Mouse (Mus musculus) midbrain, embryonic 14.5 days (tissue): Measurements from ENCODE around the gene Grin3b. TPM values are rescaled to one million over a fixed set of nuclear protein-coding genes. Genes with fewer than 3 reads are reported as not detected.

ENCODE experiments used
- ATAC-seq: fragments of 200-750 bp; cut with Nextera tagmentation; 2 replicates; pipeline ENCODE4 v1.8.0; 2017; ENCODE audit warnings: moderate number of reproducible peaks, moderate library complexity; ENCODE audit not compliant: low FRiP score, low TSS enrichment
- DNase-seq: peaks from one replicate; pipeline ENCODE4 v3.0.0-alpha.2; 2015
- H3K27ac ChIP-seq: fragments of 300-500 bp; sonication (generic); replicated peaks from 2 replicates; pipeline ENCODE4 v1.5.1; 2014; ENCODE audit warnings: mild to moderate bottlenecking, low read depth, low read length, moderate library complexity
- H3K27me3 ChIP-seq: fragments of 300-500 bp; sonication (generic); 2 replicates; pipeline ENCODE4 v1.6.1; 2014; ENCODE audit warnings: low read length, control low read depth, mixed read lengths; ENCODE audit not compliant: control insufficient read depth, insufficient read depth
- H3K36me3 ChIP-seq: fragments of 300-500 bp; sonication (generic); 2 replicates; pipeline ENCODE4 v1.6.1; 2014; ENCODE audit warnings: low read length, control low read depth; ENCODE audit not compliant: control insufficient read depth, insufficient read depth
- H3K4me1 ChIP-seq: fragments of 300-500 bp; sonication (generic); 2 replicates; pipeline ENCODE4 v1.6.1; 2014; ENCODE audit warnings: mild to moderate bottlenecking, antibody characterized with exemption, low read length, control low read depth; ENCODE audit not compliant: control insufficient read depth, insufficient read depth
- H3K4me2 ChIP-seq: fragments of 300-500 bp; sonication (generic); 2 replicates; pipeline ENCODE4 v1.6.1; 2014; ENCODE audit warnings: mild to moderate bottlenecking, low read length, moderate library complexity
- H3K4me3 ChIP-seq: fragments of 300-500 bp; sonication (generic); replicated peaks from 2 replicates; pipeline ENCODE4 v1.5.1; 2014; ENCODE audit warnings: low read depth, low read length
- H3K9ac ChIP-seq: fragments of 300-500 bp; sonication (generic); replicated peaks from 2 replicates; pipeline ENCODE4 v1.6.1; 2014; ENCODE audit warnings: mild to moderate bottlenecking, low read length, moderate library complexity
- H3K9me3 ChIP-seq: fragments of 300-500 bp; sonication (generic); 2 replicates; pipeline ENCODE4 v1.6.1; 2016; ENCODE audit warnings: low read length, control low read depth, mixed read lengths; ENCODE audit not compliant: control insufficient read depth
- WGBS: fragments of 180-500 bp; shearing (Covaris S2); extraction: QIAGEN DNeasy Blood & Tissue Kit; methylation state at CpG from one replicate; pipeline ENCODE4 v1.1.7; 2014; 5-methylcytosine and 5-hydroxymethylcytosine counted together
- polyA plus RNA-seq: library from polyadenylated mRNA; unstranded; fragments of >200 nt; fragmentation: Nextera tagmentation; extraction: Ambion mirVana; gene quantifications from 2 replicates; pipeline ENCODE4 v1.2.1, GENCODE M21; 2014

Gene Grin3b
- polyA plus RNA-seq, 1 experiment from 2014 or later = 0.39 TPM

GRCm38 (mm10) chr10:80019471-80020131 is 49.1 kb downstream of the Grin3b start:
- 5% methylated on average over 20 of the region's 20 CpGs for WGBS
- Histone ChIP-seq H3K4me2 (no peak overlapping the region), H3K36me3 (no peaks in the 10 kb centered on the region), H3K4me3 (no peak overlapping the region), H3K27ac (no peak overlapping the region), H3K4me1 (0 out of 2 replicates have a peak, but pooled peaks cover 2% of the 10 kb centered on the region), H3K27me3 (peaks cover 17% of the 10 kb centered on the region; the same call in 1 of the 2 replicates), H3K9ac (no peak overlapping the region), H3K9me3 (no peaks in the 10 kb centered on the region)
- DNase-seq (no peak), ATAC-seq (no peak)

GRCm38 (mm10) chr10:80020191-80020590 is 49.7 kb downstream of the Grin3b start:
- DNase-seq (no peak), ATAC-seq (no peak)
- Histone ChIP-seq H3K9me3 (no peaks in the 10 kb centered on the region), H3K4me2 (no peak overlapping the region), H3K27me3 (peaks cover 11% of the 10 kb centered on the region; the same call in 1 of the 2 replicates), H3K4me3 (no peak overlapping the region), H3K36me3 (no peaks in the 10 kb centered on the region), H3K4me1 (0 out of 2 replicates have a peak, but pooled peaks cover 2% of the 10 kb centered on the region), H3K9ac (no peak overlapping the region), H3K27ac (no peak overlapping the region)
- WGBS = 24% methylated on average over 11 of the region's 11 CpGs

- Histone ChIP-seq H3K27me3 (peaks cover 10% of the 10 kb centered on the region; the same call in 1 of the 2 replicates), H3K4me1 (0 out of 2 replicates have a peak, but pooled peaks cover 2% of the 10 kb centered on the region), H3K9ac (no peak overlapping the region), H3K36me3 (no peaks in the 10 kb centered on the region), H3K27ac (no peak overlapping the region), H3K4me3 (no peak overlapping the region), H3K9me3 (no peaks in the 10 kb centered on the region), H3K4me2 (no peak overlapping the region)
- WGBS = 87% methylated on average over 18 of the region's 18 CpGs
- DNase-seq (no peak), ATAC-seq (no peak)
These were observed 50.2 kb downstream of the Grin3b start for GRCm38 (mm10) chr10:80020603-80021319.

GRCm38 (mm10) chr10:80021320-80021641 is 50.8 kb downstream of the Grin3b start:
- no peak overlapping the region for H3K4me3 ChIP-seq
- no peaks in the 10 kb centered on the region for H3K36me3 ChIP-seq
- DNase-seq (no peak), ATAC-seq (no peak)
- WGBS = 94% methylated on average over 13 of the region's 13 CpGs
- no peak overlapping the region for H3K27ac ChIP-seq
- no peaks in the 10 kb centered on the region for H3K9me3 ChIP-seq
- no peak overlapping the region for H3K9ac ChIP-seq
- no peak overlapping the region for H3K4me2 ChIP-seq
- 0 out of 2 replicates have a peak, but pooled peaks cover 2% of the 10 kb centered on the region for H3K4me1 ChIP-seq
- H3K27me3 ChIP-seq = peaks cover 10% of the 10 kb centered on the region; the same call in 1 of the 2 replicates

GRCm38 (mm10) chr10:80022164-80022563 is 51.6 kb downstream of the Grin3b start:
- Histone ChIP-seq H3K36me3 (no peaks in the 10 kb centered on the region), H3K9me3 (no peaks in the 10 kb centered on the region), H3K4me1 (0 out of 2 replicates have a peak, but pooled peaks cover 2% of the 10 kb centered on the region), H3K4me3 (no peak overlapping the region), H3K27ac (no peak overlapping the region), H3K9ac (no peak overlapping the region), H3K27me3 (peaks cover 10% of the 10 kb centered on the region; the same call in 1 of the 2 replicates), H3K4me2 (no peak overlapping the region)
- no peak for ATAC-seq
- 89% methylated on average over 12 of the region's 12 CpGs for WGBS
- no peak for DNase-seq

GRCm38 (mm10) chr10:80022806-80023205 is 52.3 kb downstream of the Grin3b start:
- Histone ChIP-seq H3K27ac (no peak overlapping the region), H3K9me3 (no peaks in the 10 kb centered on the region), H3K27me3 (peaks cover 10% of the 10 kb centered on the region; the same call in 1 of the 2 replicates), H3K4me2 (no peak overlapping the region), H3K36me3 (no peaks in the 10 kb centered on the region), H3K4me1 (0 out of 2 replicates have a peak, but pooled peaks cover 2% of the 10 kb centered on the region), H3K9ac (no peak overlapping the region), H3K4me3 (no peak overlapping the region)
- WGBS = 89% methylated on average over 8 of the region's 8 CpGs
- ATAC-seq (no peak), DNase-seq (no peak)

GRCm38 (mm10) chr10:80023758-80024157 is 53.2 kb downstream of the Grin3b start:
- no peak for ATAC-seq
- Histone ChIP-seq H3K9me3 (no peaks in the 10 kb centered on the region), H3K27me3 (peaks cover 10% of the 10 kb centered on the region; the same call in 1 of the 2 replicates), H3K4me2 (no peak overlapping the region), H3K4me3 (no peak overlapping the region), H3K27ac (no peak overlapping the region), H3K4me1 (0 out of 2 replicates have a peak, but pooled peaks cover 2% of the 10 kb centered on the region), H3K9ac (no peak overlapping the region), H3K36me3 (no peaks in the 10 kb centered on the region)
- WGBS = 89% methylated on average over 5 of the region's 5 CpGs
- no peak for DNase-seq

- H3K27me3 ChIP-seq = peaks cover 5% of the 10 kb centered on the region; the same call in 1 of the 2 replicates
- no peaks in the 10 kb centered on the region for H3K9me3 ChIP-seq
- H3K36me3 ChIP-seq = no peaks in the 10 kb centered on the region
- DNase-seq (no peak), ATAC-seq (no peak)
- H3K9ac ChIP-seq = no peak overlapping the region
- no peak overlapping the region for H3K4me3 ChIP-seq
- H3K4me2 ChIP-seq = no peak overlapping the region
- H3K27ac ChIP-seq = no peak overlapping the region
- no peaks in the 10 kb centered on the region for H3K4me1 ChIP-seq
- WGBS = 79% methylated on average over 15 of the region's 15 CpGs
These were observed 53.9 kb downstream of the Grin3b start for GRCm38 (mm10) chr10:80024229-80025043.
